Mouse (Mus musculus): ENCODE measurements around the gene Gm20605.

GRCm38 (mm10) chr5:137656977-137657376 is 28.0 kb downstream of the Gm20605 start:
- no peak for TF ChIP-seq POLR2A (IDR thresholded peaks at IDR 0.05; ENCODE audit: low read depth, low read length)
- peak; percentile 75; the same call in 1 of the 2 replicates for TF ChIP-seq CTCF (IDR thresholded peaks at IDR 0.05; ENCODE audit: extremely low read depth, insufficient read depth, insufficient read length, insufficient replicate concordance)
